Mouse (Mus musculus): ENCODE results near the gene Pdk3. TPM values are rescaled to one million over a fixed set of nuclear protein-coding genes. Genes with fewer than 3 reads are reported as not detected.

Gene Pdk3
- total RNA-seq (2022) = 10 to 100 TPM; 37.1 to 48.8 (median 44.1) TPM

- DNase-seq (ENCODE audit: low spot score in 2 of 2) = peak; percentile 54 to 83
Measured at GRCm38 (mm10) chrX:93831561-93832336, at the start of gene Pdk3. Gene Pdk3 (minus strand): TSS chrX:93832201.

DNA sequence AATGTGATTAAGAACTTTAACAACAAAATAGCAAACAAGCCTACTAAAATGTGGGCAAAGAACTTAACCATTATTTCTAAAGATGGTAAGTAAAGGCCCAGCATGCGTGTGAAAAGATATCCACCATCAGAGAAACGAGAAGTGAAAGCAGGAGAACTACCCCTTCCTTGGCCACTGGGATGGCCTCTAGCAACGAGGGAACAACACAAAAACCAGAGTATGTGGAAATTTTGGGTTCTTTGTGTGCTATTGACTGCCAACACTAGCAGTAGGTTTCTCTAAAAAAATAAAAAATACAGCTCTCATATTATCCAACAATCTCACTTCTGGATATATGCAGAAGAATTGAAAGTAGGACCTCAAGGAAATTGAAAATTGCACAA lies 45.6 kb upstream of the Pdk3 start:
- no peak for DNase-seq (ENCODE audit: low spot score in 2 of 2)

DNA sequence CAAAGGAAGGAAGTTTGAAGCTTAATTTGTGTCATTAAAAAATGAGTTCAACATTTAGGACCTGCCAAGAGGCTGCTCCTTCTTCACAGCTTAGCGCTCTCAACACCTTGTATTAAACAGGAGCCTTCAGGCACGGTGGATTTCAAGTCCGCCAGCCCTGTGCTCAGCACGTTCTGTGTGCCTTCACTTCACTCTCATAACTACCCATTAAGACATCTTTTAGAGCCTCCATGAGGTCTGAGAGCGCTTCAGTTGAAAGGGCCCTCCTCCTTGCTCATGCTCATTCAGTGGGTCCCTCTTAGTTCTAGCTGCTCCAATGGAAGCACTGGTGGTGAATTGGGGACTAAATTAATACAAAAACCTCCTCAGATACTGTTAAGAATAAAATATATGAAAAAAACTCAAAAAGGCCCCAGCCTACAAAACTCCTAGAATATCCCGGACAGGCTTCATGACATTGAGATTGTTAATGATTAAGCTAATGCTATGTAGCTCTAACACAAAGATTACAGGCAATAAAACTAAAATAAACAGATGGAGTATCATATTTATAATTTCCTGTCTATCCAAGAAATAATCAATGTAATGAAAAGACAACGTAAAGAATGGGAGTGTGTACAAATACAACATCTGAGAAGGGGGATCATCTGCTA lies 45.1 kb upstream of the Pdk3 start:
- DNase-seq (ENCODE audit: low spot score in 2 of 2) = no peak

- DNase-seq (ENCODE audit: low spot score in 2 of 2) = no peak
Measured at GRCm38 (mm10) chrX:93863393-93863792, 31.4 kb upstream of the Pdk3 start.

GRCm38 (mm10) chrX:93862525-93863086 lies 30.6 kb upstream of the Pdk3 start:
- no peak for DNase-seq (ENCODE audit: low spot score in 2 of 2)

GRCm38 (mm10) chrX:93857756-93858155 lies 25.8 kb upstream of the Pdk3 start:
- no peak for DNase-seq (ENCODE audit: low spot score in 2 of 2)

DNA sequence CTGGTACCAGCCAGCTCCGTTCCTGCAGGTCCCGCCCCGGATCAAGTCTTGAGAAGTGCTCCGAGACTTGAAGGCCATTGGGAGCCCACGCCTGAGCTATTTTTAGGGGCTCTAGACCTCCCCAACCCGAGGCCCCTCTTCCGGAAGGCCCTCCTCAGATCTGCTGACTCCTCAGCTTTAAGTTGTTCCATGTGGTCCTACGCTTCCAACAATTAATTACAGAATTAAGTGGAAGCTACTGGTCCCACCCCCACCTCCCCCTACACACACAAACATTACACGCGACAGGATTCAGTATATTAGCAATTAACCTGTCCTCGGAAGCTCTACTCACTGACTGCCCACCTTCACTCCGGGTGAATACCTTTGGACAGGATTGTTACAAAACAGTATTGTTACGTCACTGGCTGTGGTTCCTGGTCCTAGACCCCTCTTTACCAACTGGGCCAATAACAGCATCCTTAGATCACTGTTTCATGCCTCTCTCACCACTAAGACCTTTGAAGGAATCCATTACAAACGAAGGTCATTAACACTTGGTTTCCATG lies 410 bp upstream of the Pdk3 start:
- no peak for DNase-seq (ENCODE audit: low spot score in 2 of 2)

GRCm38 (mm10) chrX:93825787-93826186 lies 6.2 kb downstream of the Pdk3 start:
- DNase-seq (ENCODE audit: low spot score in 2 of 2) = no peak

- no peak for DNase-seq (ENCODE audit: low spot score in 2 of 2)
Measured at GRCm38 (mm10) chrX:93808040-93808439, 24.0 kb downstream of the Pdk3 start.

GRCm38 (mm10) chrX:93793168-93793567 lies 38.8 kb downstream of the Pdk3 start:
- peak in 1 of 2 experiments; percentile 5 for DNase-seq (ENCODE audit: low spot score in 2 of 2)

DNA sequence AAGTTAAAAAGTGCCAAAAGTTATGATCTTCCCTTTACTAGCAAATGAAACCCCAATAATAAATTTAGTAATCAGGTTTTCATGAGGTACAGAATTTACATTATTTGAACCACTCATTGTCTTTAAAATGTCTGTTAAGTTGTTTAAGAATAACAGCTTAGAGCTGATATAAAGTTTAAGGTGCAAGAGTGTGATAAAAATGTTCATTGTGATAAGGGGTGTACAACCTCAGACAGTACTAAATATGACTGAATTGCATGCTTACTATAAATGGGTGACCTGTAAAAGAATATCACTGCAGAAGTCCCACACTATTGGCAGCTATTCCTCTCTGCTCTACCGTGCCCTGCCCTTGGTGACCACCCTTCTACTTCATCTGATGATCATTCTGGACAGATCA lies 42.4 kb downstream of the Pdk3 start:
- DNase-seq (ENCODE audit: low spot score in 2 of 2) = no peak

- no peak for DNase-seq (ENCODE audit: low spot score in 2 of 2)
Measured at GRCm38 (mm10) chrX:93760770-93761169, 71.2 kb downstream of the Pdk3 start.

- DNase-seq (ENCODE audit: low spot score in 2 of 2) = no peak
Measured at GRCm38 (mm10) chrX:93756867-93757455, 75.0 kb downstream of the Pdk3 start.

- no peak for DNase-seq (ENCODE audit: low spot score in 2 of 2)
Measured at GRCm38 (mm10) chrX:93755210-93755842, 76.7 kb downstream of the Pdk3 start.

DNA sequence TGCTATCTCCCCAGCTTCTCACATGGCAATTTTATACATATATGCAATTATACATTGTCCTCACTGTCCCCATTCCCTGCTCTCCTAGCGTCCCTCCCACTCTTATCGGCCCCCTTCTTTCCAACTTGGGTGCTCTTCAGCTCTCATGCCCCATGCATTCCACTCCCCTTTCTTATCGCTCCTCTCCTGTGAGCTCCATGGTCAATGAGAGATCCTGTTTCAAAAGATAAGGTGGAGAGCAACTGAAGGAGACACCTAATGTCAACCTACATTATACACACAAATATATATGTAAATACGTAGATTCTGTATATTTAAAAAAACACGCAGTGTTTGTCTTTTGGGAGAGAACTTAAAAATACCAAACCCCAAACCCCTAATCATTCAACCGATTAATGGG lies 81.4 kb downstream of the Pdk3 start:
- no peak for DNase-seq (ENCODE audit: low spot score in 2 of 2)

GRCm38 (mm10) chrX:93749165-93749564 lies 82.8 kb downstream of the Pdk3 start:
- DNase-seq (ENCODE audit: low spot score in 2 of 2) = no peak

GRCm38 (mm10) chrX:93732975-93733748 lies 98.8 kb downstream of the Pdk3 start:
- DNase-seq (ENCODE audit: low spot score in 2 of 2) = no peak

GRCm38 (mm10) chrX:93732407-93732806 lies 99.6 kb downstream of the Pdk3 start:
- no peak for DNase-seq (ENCODE audit: low spot score in 2 of 2)

GRCm38 (mm10) chrX:93730854-93731253 lies 101.1 kb downstream of the Pdk3 start:
- DNase-seq (ENCODE audit: low spot score in 2 of 2) = no peak

DNA sequence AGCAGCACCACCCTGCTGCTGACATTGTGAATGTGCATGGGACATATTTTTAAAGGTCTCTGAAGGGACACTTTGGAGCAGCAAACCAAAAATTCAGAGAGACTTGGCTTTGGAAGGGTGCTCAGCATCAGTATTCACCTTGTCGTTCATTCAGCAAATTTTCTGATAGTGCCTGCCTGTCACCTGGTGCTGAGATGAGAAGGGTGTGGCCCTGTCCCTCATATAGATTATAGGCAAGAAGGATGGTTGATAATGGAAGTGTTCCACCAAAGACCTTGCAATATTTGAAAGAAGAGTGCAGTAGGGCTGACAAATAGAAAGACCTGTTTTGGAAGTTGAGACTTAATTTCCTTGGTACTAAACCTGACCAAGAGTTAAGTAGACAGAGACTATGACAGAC lies 102.5 kb downstream of the Pdk3 start:
- no peak for DNase-seq (ENCODE audit: low spot score in 2 of 2)
